Mouse (Mus musculus) midbrain, embryonic 10.5 days (tissue): ENCODE results near the gene Akap11. TPM values are rescaled to one million over a fixed set of nuclear protein-coding genes. Genes with fewer than 3 reads are reported as not detected.

ENCODE experiments used
- DNase-seq: peaks from one replicate; pipeline ENCODE4 v3.0.0-alpha.2; 2017; ENCODE audit warnings: low spot score
- H3K27ac ChIP-seq: fragments of 300-500 bp; sonication (generic); replicated peaks from 2 replicates; pipeline ENCODE4 v1.5.1; 2016; ENCODE audit warnings: mild to moderate bottlenecking
- H3K27me3 ChIP-seq: fragments of 300-500 bp; sonication (generic); 2 replicates; pipeline ENCODE4 v1.6.1; 2016; ENCODE audit warnings: low read depth, mild to moderate bottlenecking; ENCODE audit not compliant: poor library complexity, severe bottlenecking
- H3K36me3 ChIP-seq: fragments of 300-500 bp; sonication (generic); 2 replicates; pipeline ENCODE4 v1.6.1; 2016; ENCODE audit warnings: mild to moderate bottlenecking, moderate library complexity
- H3K4me1 ChIP-seq: fragments of 300-500 bp; sonication (generic); 2 replicates; pipeline ENCODE4 v1.6.1; 2016
- H3K4me3 ChIP-seq: fragments of 300-500 bp; sonication (generic); 2 replicates; pipeline ENCODE4 v1.5.1; 2016; ENCODE audit warnings: mild to moderate bottlenecking, moderate library complexity
- H3K9me3 ChIP-seq: fragments of 300-500 bp; sonication (generic); replicated peaks from 2 replicates; pipeline ENCODE4 v1.6.1; 2016; ENCODE audit warnings: mild to moderate bottlenecking
- WGBS: fragments of 180-500 bp; shearing (Covaris S2); methylation state at CpG from one replicate; pipeline ENCODE4 v1.1.7; 2016; 5-methylcytosine and 5-hydroxymethylcytosine counted together
- polyA plus RNA-seq: library from polyadenylated mRNA; unstranded; fragments of >200 nt; fragmentation: Nextera tagmentation; extraction: Ambion mirVana; gene quantifications from 2 replicates; pipeline ENCODE4 v1.2.1, GENCODE M21; 2016

The Akap11 gene
- polyA plus RNA-seq, 1 experiment from 2014 or later: 15.6 TPM

GRCm38 (mm10) chr14:78467994-78468393 is 68.6 kb downstream of the Akap11 start:
- Histone ChIP-seq H3K27me3 (no peaks in the 10 kb centered on the region), H3K4me1 (no peaks in the 10 kb centered on the region), H3K27ac (no peak overlapping the region), H3K9me3 (no peaks in the 10 kb centered on the region), H3K36me3 (no peaks in the 10 kb centered on the region), H3K4me3 (no peak overlapping the region)
- 86% methylated on average over 4 of the region's 4 CpGs for WGBS
- no peak for DNase-seq

DNA sequence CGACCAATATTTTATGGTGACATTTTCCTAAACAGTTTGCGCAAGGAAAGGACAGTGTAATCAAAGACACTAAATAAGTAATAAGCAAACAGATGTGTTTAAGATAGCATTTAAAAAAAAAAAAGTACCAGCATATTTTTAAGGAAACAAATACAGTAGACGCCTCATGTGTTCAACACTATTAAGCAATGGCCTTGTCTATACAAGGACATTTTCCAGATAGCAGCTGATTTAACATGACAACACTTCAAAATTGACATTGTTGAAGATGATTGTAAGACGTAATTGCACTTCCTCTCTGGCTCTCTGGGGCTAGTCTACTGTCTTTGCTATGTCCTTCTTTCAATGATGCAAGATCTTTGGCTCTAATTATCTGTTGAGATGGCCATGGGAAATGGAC is 72.3 kb downstream of the Akap11 start:
- no peak overlapping the region for H3K27ac ChIP-seq
- H3K27me3 ChIP-seq: no peaks in the 10 kb centered on the region
- peaks cover under 1% of the 10 kb centered on the region; the same call in 1 of the 2 replicates for H3K4me1 ChIP-seq
- H3K4me3 ChIP-seq: no peak overlapping the region
- DNase-seq: no peak
- no peaks in the 10 kb centered on the region for H3K9me3 ChIP-seq
- no peaks in the 10 kb centered on the region for H3K36me3 ChIP-seq
- 96% methylated on average over 4 of the region's 4 CpGs for WGBS

- WGBS: 76% methylated on average over 5 of the region's 5 CpGs
- Histone ChIP-seq H3K4me3 (no peak overlapping the region), H3K27ac (0 out of 2 replicates have a peak overlapping the region, but pooled peaks have one; percentile 38), H3K36me3 (no peaks in the 10 kb centered on the region), H3K4me1 (peaks cover 7% of the 10 kb centered on the region; the same call in 1 of the 2 replicates), H3K27me3 (no peaks in the 10 kb centered on the region), H3K9me3 (no peaks in the 10 kb centered on the region)
- no peak for DNase-seq
These were observed 77.5 kb downstream of the Akap11 start for GRCm38 (mm10) chr14:78459121-78459520.

GRCm38 (mm10) chr14:78458705-78459104 is 77.9 kb downstream of the Akap11 start:
- H3K4me1 ChIP-seq: peaks cover 7% of the 10 kb centered on the region; the same call in 1 of the 2 replicates
- H3K27me3 ChIP-seq: no peaks in the 10 kb centered on the region
- H3K36me3 ChIP-seq: no peaks in the 10 kb centered on the region
- no peak for DNase-seq
- 83% methylated on average over 5 of the region's 5 CpGs for WGBS
- H3K4me3 ChIP-seq: no peak overlapping the region
- H3K9me3 ChIP-seq: no peaks in the 10 kb centered on the region
- H3K27ac ChIP-seq: no peak overlapping the region

- no peak overlapping the region for H3K4me3 ChIP-seq
- H3K4me1 ChIP-seq: peaks cover 7% of the 10 kb centered on the region; the same call in 1 of the 2 replicates
- no peaks in the 10 kb centered on the region for H3K36me3 ChIP-seq
- peaks cover 3% of the 10 kb centered on the region for H3K9me3 ChIP-seq
- no peaks in the 10 kb centered on the region for H3K27me3 ChIP-seq
- WGBS: 87% methylated on average over 5 of the region's 5 CpGs
- no peak for DNase-seq
- no peak overlapping the region for H3K27ac ChIP-seq
These were observed 81.6 kb downstream of the Akap11 start for GRCm38 (mm10) chr14:78454970-78455369.

- Histone ChIP-seq H3K4me3 (no peak overlapping the region), H3K4me1 (no peaks in the 10 kb centered on the region), H3K36me3 (no peaks in the 10 kb centered on the region), H3K27ac (no peak overlapping the region), H3K9me3 (peaks cover 3% of the 10 kb centered on the region), H3K27me3 (no peaks in the 10 kb centered on the region)
- no peak for DNase-seq
- 83% methylated on average over 11 of the region's 11 CpGs for WGBS
These were observed 87.7 kb downstream of the Akap11 start for GRCm38 (mm10) chr14:78448807-78449406.

DNA sequence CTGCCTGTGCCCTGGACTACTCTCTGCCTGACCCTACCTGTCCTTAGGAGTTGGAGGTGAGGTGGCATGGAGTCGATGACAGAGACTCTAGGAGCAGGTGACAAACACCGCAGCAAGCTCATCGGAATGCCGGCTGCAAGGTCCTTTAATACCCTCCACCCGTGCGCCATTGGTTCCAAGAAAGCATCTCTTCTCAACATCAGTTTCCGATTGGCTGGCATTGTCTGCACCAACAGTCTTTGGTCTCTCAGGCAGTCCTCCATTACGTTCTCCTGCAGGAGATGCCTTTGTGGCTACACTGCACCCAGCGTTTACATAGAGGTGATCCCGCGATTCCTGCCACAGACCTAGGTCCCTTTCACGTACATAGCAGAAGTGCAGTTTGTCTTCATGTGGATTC is 88.6 kb downstream of the Akap11 start:
- WGBS: 90% methylated on average over 12 of the region's 12 CpGs
- no peak overlapping the region for H3K4me3 ChIP-seq
- H3K27ac ChIP-seq: no peak overlapping the region
- no peak for DNase-seq
- peaks cover 3% of the 10 kb centered on the region for H3K9me3 ChIP-seq
- H3K4me1 ChIP-seq: no peaks in the 10 kb centered on the region
- H3K27me3 ChIP-seq: no peaks in the 10 kb centered on the region
- no peaks in the 10 kb centered on the region for H3K36me3 ChIP-seq

DNA sequence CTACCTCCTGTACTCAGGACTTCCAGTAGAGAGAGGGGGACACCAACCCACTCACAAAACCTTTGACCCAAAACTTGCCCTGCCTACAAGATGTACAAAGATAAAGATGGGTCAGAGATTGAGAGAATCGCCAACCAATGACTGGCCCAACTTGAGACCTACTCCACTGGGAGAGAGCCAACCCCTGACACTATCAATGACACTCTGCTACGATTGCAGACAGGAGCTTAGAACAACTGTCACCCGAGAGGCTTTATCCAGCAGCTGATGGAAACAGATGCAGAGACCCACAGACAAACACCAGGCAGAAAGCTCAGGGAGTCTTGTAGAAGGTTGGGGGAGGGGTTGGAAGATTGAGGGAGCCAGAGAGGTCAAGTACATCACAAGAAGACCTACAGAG is 89.1 kb downstream of the Akap11 start:
- 86% methylated on average over 3 of the region's 3 CpGs for WGBS
- no peak overlapping the region for H3K27ac ChIP-seq
- no peak for DNase-seq
- H3K27me3 ChIP-seq: no peaks in the 10 kb centered on the region
- H3K9me3 ChIP-seq: peaks cover 3% of the 10 kb centered on the region
- no peaks in the 10 kb centered on the region for H3K4me1 ChIP-seq
- H3K4me3 ChIP-seq: no peak overlapping the region
- no peaks in the 10 kb centered on the region for H3K36me3 ChIP-seq

Other genes starting within 250 kb of the Akap11 start
- gene Tnfsf11, start 228.8 kb downstream of the Akap11 start, polyA plus RNA-seq: 0.10 TPM in 1 of 2 replicates, not detected in the other
- gene Dgkh, start 196.0 kb upstream of the Akap11 start, polyA plus RNA-seq: 0.71 and 0.73 TPM in 2 replicates